Mouse (Mus musculus) fibroblast of lung, adult 2 months (primary cell): ENCODE data around the gene Hils1.
A peak's percentile ranks its signal among the peaks of the same experiment; 100 is the strongest.
"Not testable (repeated sequence)": the region's sequence is repeated elsewhere in the genome, so short reads cannot be mapped to it uniquely, and the experiment has no call there.

Experiments
- DNase-seq: peaks from one replicate; pipeline ENCODE4 v3.0.0-alpha.2; 2011; ENCODE audit warnings: low read depth

The Hils1 gene

DNA sequence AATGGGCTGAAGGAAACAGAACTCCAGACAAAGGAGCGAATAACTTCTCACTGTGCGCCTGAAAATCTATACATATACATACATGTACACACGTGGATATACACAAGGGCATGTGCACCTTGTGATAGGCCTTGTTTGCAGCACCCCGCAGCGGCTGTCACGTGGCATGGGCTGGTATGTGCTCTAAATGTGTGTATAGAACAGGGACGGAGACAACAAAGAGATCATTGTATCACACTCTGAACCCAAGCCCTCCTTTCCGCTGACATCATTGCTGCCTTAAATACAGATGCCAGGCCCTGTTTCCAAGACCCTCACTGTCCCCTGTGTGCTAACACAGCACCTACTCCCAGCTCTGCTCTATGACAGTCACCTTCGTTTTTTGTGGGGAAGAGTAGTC is 12.3 kb upstream of the Hils1 start:
- DNase-seq: peak; percentile 59

DNA sequence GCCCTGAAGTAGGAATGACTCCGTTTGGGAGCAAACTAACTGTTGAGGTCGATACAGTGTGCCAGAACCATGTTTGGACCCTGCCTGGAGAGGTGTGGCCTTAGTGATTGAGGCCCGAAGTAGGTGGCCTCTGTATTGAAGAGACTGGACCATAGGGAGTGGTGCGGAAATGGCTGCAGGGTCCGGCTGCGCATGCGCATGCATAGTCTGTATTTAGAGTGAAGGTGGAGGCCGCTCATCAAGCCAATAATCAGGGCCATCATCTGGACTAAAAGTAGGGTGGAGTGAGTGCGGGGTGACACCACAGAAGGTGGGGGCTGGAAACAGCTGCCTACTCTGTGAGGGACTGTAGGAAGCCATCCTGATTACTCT is 9.7 kb upstream of the Hils1 start:
- DNase-seq: no peak

DNA sequence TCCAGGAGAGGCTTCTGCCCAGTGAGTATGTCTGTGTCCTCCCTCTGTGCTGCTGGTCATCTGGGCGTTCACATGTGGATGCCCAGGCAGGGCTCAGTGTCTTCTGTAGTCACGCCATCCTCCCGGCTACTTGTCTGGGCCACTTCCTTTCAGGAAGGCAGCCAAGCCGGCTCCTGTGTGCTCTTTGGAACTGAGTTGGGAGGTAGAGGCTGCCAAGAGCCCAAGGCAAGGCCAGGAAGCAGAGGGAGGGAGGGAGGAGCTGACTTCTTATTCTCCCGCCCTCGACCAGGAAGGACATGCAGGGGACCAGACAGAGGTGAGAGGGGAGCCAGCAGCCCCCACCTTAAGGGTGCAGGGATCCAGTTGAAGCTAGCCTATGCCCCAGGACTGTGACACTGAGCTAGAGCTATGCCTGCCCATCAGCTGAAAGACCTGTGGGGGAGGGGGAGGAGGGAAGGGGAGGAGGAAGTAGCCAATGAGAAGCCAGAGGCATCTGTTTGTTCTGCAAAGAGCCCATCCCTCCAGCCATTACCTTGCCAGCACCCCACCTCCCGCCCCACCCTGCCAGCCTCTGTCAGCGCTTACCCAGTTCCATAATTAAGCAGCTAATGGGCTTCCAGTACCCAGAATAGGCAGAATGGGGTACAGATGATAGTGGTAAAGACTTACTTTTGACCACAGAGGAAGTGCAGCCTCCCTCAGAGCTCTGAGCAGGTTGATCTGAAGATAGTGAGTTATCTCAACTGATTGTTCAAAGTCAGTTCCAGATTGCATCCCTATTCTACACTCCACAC is 9.1 kb upstream of the Hils1 start:
- peak; percentile 97 for DNase-seq

DNA sequence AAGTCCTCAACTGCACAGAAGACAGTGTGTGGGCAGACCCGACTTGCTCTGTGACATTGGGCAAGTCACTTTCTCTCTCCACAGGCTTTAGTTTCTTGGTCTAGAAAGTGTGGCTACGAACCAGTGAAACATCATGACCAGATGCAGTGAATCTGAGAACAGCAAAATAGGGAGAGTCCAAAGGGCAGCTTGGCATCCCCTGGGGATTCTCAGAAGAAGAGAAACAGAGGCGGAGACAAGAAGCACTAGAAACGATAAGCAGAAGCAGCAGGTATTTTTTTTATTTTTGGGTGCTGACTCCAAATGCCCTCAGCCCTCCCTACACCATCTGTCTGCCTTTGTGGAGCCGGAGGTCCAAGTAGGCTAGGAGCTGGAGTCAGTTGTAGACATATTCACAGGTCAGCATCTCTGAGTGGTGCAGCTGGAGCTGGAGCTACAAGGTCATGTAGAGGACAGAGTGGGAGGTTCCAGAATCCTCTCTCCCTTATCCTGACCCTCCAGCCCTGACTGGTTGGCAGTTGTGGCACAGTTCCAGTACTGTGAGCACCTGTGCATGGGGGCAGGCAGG is 4.8 kb upstream of the Hils1 start:
- DNase-seq: no peak

DNA sequence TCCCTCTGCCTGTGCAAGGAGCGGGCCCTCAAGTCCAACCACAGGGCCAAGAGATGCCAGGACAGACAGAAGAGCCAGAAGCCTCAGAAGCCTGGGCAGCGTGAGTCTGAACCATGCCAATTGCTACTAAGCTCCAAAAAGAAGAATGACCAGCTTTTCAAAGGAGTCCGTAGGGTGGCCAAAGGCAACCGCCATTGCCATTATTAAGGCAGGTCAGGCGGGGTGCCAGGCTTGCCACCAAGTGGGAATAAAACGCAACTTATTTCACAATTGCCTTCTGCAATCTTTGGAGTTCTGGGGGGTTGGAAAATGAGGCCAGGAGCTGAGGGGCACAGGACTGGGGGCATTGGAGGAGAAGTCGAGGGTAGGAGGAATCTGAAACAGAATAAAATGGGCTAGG is 794 bp downstream of the Hils1 start:
- DNase-seq: no peak

DNA sequence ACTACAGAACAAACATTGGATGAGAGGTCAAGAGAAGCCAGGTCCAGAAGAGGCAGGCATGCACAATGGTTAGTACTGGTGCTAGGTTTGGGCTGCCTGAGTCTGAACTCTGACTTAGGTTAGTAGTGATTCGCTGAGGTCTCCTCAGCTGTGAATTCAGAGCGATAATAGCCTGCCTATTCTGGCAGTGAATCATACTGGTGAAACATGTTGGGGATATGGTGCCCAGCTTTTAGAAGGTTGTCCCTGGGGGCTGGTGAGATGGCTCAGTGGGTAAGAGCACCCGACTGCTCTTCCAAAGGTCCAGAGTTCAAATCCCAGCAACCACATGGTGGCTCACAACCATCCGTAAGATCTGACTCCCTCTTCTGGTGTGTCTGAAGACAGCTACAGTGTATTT is 2.3 kb downstream of the Hils1 start:
- DNase-seq: not testable (repeated sequence)

DNA sequence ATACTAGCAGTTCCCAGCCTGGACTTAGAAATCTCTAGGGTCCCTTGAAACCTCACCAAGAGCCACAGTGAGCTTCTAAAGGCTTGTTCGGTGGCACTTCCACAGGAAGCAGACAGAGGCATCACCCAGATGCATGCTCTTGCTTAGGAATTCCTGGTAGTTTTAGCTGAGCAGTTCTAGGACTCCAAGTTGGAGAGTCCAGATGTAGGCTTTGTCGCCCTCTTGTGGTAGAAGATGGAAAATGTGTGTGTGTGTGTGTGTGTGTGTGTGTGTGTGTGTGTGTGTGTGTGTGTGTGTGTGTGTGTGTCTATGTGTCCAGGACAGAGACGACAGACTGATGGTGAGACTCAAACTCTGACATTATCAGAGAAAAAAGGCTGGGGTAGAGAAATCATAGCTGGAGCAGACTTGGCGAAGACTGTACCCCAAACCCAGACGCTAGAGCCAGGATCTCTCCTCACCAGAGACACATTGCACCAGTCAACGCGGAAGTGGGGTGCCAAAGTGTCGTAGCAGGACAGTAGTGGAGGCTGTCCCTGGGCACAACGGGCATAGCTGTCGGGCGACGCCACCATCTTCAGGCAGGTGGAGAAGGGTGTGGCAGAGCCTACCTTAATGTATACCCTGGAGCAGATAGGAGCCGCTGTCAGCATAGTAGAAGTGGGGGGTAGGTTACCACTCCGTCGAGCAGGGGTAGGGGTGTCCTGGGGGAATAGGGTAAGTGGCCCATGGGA is 3.0 kb downstream of the Hils1 start:
- no peak for DNase-seq

DNA sequence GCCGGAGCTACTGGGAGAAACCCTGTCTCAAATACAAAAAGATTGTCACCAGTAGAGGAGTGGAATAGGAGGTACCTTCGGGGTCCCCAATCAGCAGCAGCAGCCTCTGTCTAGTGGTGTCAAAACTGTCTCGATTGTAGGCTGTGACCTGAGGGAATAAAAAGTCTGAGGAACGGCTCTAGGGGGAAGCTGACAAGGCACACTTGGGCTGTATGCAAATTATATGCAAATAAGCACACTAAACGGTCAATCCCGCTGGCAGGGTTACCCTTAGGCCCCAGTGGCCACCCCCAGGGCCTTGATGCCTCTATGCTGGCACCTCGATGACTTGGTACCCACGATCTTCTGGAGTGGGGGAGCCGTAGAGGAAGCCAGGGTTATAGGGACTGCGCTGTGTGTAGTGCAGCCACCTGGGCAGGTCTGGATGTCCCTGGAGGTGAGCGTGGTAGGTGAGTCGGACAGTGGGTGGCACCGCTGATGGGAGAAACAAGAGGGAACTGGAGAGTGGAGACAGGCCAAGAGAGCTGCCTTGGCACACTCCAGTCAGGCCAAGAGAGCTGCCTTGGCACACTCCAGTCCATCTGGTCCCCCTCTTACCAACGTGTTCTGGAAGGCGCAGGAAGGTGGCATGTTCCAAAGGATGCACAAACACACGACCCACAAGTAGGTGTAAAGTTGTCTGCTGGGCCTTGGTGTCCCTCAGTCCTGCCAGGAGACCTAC is 4.7 kb downstream of the Hils1 start:
- DNase-seq: no peak

DNA sequence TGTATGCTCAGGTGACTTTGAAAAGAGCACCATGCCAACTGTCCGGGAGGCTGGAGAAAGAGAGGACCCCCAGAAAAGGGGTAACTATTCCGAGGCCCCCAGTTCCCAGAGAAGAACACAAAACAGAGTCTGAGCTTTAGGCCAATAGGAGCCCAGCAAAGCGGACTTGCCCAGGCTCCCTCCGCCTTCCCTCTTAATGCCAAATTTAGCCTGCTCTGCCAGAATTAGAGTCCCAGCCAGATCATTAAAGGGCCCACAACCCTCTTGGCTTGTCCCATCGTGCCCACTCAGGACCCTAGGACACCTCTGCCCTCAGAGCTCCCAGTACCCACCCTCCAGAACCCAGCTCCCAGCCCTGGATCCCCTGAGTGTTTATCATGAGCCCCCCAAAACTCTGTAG is 5.5 kb downstream of the Hils1 start:
- no peak for DNase-seq

DNA sequence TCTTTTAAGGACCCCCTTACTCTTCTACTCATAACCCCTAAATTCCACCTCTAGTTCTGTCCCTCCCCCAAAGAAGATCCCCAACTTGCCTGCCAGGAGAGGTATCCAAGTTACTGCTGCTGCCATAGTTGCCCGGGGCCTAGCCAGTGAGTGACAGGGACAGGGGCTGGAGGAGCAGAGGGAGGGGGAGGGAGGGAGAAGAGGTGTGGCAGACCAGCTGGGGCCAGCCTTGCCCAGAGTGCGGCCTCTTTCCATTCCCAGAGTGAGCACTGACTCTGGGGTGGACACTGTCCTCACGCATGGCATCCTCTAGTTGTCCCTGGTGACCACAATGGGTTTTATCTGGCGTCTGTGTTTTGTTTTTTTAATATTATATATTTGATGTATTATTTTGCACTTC is 5.9 kb downstream of the Hils1 start:
- no peak for DNase-seq

DNA sequence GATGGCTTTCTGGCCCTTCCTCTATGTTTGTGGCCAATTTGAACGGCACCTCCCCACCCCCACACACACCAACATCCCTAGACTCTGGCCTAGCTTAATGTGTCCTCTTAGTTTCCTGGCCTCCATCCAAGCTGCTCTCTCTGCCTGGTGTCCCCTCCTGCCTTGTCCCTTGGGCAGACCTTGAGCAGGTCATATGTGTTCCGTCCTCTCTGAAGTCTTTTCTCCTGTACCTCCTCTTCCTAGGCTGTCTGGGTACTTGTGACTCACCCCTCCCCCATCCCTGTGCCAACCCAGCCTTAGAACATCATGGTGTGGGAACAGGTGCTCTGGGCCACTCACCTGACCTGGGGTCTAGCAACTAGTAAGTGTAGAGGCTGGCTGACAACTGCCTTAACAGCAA is 7.6 kb downstream of the Hils1 start:
- DNase-seq: no peak

DNA sequence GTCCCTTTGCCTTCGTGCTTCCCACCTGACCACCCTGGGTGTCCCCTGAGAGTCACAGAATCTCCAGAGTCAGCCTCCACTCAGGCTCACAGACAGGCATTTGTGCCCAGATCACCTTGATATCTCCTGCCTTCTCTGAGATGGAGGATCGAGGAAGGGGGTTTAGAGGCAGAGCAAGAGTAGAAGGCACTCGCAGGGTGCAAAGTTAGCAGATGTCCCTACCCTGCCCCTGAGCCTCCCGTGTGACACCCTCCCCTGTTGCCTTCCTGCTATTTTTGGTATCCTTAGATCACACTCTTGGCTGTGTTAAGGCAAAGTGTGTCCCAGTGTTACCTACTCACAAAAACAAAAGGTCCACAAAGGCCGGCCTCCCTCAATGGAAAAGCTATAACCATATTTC is 8.8 kb downstream of the Hils1 start, which contains the start of gene Sgca:
Gene Sgca (minus strand): TSS at position 129 of the 400 bp plus-strand sequence.
- DNase-seq: no peak

DNA sequence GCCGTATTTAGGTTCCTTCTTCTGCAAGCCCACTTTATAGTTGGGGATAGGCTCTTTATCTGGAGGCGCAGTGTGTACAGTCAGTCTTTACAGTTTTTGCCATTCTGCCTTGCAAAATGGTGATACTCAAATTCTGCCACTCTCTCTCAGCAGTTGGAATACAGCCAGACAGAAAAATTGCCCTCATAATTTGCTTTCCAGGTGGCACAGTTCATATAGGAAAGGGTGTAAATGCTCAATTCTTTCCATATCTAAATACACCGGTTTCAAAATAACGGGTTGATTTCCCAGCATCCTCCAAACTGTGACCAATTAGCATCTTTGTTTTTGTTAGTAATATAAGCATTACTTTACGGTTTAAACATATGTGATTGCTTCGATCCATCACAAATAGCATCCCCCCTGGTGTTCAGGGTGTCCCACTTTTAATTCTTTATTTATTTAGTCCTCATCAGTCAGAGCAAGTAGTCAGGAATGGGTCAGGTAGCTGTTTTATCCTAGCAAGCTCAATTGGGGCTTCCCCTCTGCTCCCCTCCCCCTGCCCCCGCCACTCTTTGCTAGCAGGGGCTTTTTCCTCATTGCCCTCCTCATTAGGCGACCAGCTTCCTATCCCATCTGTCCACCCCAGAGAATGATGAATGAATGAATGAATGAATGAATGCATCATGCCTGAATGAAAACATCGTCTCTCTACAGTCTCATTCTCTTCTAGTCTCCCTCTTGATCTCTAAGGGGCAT is 11.0 kb downstream of the Hils1 start:
- DNase-seq: no peak

DNA sequence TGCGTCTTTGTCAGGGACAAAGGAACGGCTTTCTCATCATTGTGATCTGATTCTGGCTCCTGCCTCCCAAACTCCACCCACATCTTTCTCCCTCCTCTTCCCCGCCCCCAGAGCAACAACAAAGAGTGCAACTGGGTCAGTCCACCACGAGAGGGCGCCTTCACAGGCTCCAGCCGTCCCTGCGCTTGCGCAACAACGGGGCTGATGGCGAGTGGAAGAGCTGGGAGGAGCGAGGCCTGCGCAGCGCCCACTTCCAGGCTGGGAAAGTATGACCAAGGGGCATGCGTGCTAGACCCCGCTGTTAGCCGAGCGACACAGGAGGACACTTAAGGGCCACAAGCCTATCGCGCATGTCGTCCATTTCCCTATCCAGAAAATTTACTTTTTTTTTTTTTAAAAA is 11.6 kb downstream of the Hils1 start:
- DNase-seq: peak; percentile 88

DNA sequence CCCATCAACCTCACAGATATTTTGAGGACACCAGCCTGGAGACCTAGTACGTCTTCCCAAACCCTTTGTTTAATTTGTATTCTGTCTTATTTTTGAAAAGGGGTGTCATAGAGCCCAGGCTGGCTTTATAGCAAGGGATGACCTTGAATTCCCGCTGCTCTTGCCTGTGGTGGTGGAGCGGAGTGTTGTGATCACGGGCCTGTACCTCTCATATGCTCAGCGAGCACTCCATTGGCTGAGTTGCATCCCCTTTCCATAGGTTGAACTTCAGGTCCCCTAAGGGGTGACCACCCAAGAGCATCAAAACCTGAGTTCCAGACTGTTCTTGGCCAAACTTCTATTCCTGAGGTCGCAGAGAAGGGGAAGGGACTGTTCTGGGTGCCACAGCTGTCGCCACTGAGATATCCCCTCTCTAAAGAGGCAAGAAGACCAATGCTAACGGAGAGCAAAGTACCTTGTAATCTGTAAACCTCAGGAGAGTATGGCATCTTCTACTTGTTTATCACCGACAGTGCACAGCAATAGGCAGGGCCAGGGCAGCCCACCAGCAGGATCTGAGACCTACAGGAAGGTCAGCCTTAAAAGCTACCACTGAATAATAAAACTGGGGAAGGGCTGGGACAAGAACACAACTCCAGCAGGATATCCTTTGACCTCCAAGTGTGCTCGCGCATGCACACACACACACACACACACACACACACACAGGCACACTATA is 12.2 kb downstream of the Hils1 start:
- DNase-seq: no peak

DNA sequence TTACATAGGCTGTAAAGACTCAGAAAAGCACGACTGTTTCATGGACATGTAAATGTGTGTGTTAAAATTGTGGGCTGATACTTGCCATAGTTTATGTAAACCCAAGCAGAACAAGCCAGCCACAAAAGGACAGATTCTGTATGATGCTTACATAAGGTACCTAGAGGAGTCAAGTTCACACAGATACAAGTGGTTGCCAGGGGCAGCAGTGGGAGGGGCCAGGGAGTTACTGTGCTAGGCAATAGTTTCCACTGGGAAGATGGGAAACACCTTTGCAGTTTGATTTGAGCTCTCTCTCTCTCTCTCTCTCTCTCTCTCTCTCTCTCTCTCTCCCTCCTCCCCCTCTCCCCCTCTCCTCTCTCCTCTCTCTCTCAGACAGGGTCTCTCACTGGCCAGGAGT is 17.7 kb downstream of the Hils1 start:
- DNase-seq: no peak

DNA sequence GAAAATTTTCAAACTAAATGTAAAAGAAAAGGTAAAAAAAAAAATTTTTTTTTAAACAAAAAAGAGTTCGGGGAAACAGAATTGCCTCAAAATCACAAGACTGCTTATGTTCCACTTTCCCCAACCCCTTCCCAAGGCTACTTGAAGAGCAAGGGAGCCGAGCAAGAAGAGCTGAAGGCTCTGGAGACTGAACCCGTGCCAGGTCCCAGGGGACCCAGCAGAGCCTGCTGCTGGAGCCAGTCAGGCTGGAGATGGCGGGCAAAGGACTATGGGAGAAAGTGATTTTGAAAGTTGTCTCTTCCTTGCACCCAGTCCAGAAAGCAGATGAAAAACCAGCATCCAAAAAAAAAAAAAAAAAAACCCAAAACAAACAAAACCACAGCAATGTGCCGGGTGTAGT is 18.4 kb downstream of the Hils1 start:
- no peak for DNase-seq

DNA sequence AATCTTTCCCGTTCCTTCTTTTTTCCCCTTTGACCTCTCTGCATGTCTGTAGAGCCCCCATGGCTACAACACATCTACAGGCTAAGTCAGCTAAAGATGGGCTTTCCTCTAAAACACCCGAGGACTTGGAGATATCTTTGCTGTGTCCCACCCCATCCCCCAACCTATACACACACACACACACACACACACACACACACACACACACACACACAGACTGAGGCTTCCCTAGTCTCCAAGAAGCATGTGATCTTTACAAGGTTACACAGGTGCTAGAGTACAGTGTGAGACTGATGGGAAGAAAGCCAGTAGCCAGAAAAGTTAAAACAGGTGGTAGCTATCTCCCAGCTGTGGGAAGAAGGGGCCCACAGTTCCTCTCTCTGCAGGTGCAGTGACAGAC is 19.0 kb downstream of the Hils1 start:
- DNase-seq: no peak

DNA sequence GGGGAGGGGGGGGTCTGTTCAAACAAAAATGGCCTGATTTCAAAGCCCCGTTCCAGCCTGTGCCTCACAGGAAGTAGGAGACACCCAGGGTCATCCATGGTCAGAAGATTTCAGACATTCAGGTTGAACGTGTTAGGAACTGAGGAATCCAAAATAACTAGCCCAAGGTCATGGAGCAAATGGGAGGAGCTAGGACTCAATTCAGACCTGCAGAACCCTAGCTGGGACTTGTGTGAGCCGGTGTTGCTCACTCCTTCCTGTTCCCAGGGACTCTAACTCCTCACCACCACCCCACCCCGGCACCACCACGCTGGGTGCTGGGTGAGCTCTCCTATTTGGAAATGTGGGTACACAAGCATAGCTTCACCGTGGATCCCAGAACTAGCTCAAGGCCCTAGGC is 19.9 kb downstream of the Hils1 start:
- DNase-seq: no peak

DNA sequence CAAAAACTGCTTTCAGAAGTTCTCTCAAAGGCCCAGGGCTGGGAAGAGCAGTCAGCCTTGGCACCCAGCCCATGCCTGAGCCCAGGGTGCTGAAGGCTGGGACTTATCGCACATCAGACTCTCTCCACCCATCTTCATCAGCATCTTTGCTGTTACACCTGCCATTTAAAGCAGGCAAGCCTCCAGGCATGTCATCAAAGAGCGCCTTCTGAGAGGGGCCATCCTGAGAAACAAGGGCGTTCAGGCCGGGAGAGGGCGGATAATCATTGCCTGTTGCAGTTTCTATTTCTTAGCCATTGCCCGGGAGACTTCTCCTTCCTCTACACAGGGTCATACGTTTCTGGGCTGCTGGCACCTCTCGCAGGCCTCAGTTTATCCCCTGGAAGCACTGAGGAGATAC is 20.5 kb downstream of the Hils1 start:
- DNase-seq: no peak
